Mouse (Mus musculus) embryonic fibroblast, embryonic 13.5 days (primary cell): Measurements from ENCODE around the gene Tspan10. TPM values are rescaled to one million over a fixed set of nuclear protein-coding genes. Genes with fewer than 3 reads are reported as not detected.

Experiments used
- H3K27ac ChIP-seq: 2 replicates; pipeline ENCODE4 v1.5.1; 2012; ENCODE audit warnings: low read length, control low read depth, inconsistent platforms; ENCODE audit not compliant: insufficient read depth
- H3K4me1 ChIP-seq: 2 replicates; pipeline ENCODE4 v1.6.1; 2011; ENCODE audit warnings: low read length; ENCODE audit not compliant: control insufficient read depth, insufficient read depth
- H3K4me3 ChIP-seq: 2 replicates; pipeline ENCODE4 v1.5.1; 2011; ENCODE audit warnings: mild to moderate bottlenecking, control low read depth, low read length; ENCODE audit not compliant: insufficient read depth
- CTCF ChIP-seq: IDR thresholded peaks from 2 replicates; pipeline ENCODE4 v1.5.1; 2011; ENCODE audit warnings: mild to moderate bottlenecking, control low read depth, low read length, moderate library complexity, borderline replicate concordance; ENCODE audit not compliant: insufficient read depth
- POLR2A ChIP-seq: IDR thresholded peaks from 2 replicates; pipeline ENCODE4 v1.6.1; 2011; ENCODE audit warnings: low read depth, mild to moderate bottlenecking, control low read depth, low read length, moderate library complexity
- polyA plus RNA-seq: library from polyadenylated mRNA; stranded (reverse); fragments of >200 nt; gene quantifications from 2 replicates; pipeline ENCODE4 v1.2.4, GENCODE M21; 2011; ENCODE audit warnings: low read depth; ENCODE audit not compliant: missing spikeins, insufficient read length

Tspan10 gene
- polyA plus RNA-seq, 1 experiment = not detected

DNA sequence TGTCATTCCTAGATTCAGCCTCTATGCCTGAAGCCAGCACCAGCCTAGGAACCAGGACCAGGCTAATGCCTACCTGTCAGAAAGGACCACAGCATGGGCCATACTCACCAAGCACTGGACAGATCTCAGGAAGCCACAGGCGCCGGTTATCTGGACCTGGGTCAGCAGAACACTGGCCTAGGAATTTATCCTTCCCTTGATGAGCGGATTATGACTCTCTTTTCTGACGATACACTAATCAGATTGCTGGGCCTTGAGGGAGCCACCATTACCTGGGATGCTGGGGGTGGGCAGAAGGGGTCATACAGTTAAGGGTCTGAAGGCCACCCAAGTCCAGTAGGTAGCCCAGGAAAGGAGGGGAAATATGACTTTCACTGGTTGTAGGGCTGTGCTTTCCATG is 10.9 kb downstream of the Tspan10 start, which contains the start of gene Pde6g:
Gene Pde6g, minus strand, starts transcription at position 195 of the 400 bp plus-strand sequence.
- Histone ChIP-seq H3K4me3 (no peak within 1 kb of the TSS), H3K27ac (no peak within 1 kb of the TSS)

DNA sequence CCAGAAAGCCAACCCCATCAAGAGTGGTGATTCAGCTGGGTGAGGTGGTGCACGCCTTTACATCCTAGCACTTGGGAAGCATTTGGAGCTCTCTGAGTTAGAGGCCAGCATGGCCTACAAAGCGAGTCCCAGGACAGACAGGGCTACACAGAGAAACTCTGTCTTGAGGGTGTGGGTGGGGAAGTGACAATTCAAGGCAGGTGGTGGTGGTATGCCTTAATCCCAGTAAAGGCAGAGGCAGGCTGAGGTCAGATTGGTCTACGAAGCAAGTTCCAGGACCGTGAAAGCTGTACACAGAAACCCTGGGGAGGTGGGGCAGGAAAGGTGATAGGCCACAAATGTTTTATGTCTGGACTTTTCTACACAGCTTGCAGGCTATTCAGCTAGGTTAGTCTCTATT is 12.5 kb downstream of the Tspan10 start:
- Histone ChIP-seq H3K27ac (no peak overlapping the region), H3K4me3 (no peak overlapping the region), H3K4me1 (no peaks in the 10 kb centered on the region)
- no peak for TF ChIP-seq CTCF
- no peak for TF ChIP-seq POLR2A

More for the DNA sequence above, 10.9 kb downstream of the Tspan10 start, which contains the start of gene Pde6g:
- H3K4me1 ChIP-seq = no peaks in the 10 kb centered on the region
- TF ChIP-seq CTCF = no peak
- TF ChIP-seq POLR2A = no peak

DNA sequence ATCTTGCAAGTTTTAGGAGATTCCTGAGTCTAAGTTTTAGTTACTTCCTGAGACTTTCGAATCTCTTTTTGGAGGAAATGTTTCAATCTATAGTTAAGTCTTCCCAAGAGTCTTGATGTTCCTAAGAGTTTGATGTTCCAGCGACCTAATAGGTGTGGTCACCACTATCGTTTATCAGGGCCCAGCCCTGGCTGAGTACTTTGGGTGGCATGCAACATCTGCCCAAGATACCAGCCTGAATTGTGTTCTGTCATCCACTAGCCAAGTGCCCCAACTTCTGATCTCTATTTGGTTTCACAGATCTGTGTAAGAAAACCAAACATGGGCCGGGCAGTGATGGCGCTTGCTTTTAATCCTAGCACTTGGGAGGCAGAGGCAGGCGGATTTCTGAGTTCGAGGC is 13.0 kb downstream of the Tspan10 start:
- H3K27ac ChIP-seq = no peak overlapping the region
- H3K4me3 ChIP-seq = no peak overlapping the region
- no peaks in the 10 kb centered on the region for H3K4me1 ChIP-seq
- no peak for TF ChIP-seq POLR2A
- TF ChIP-seq CTCF = no peak

DNA sequence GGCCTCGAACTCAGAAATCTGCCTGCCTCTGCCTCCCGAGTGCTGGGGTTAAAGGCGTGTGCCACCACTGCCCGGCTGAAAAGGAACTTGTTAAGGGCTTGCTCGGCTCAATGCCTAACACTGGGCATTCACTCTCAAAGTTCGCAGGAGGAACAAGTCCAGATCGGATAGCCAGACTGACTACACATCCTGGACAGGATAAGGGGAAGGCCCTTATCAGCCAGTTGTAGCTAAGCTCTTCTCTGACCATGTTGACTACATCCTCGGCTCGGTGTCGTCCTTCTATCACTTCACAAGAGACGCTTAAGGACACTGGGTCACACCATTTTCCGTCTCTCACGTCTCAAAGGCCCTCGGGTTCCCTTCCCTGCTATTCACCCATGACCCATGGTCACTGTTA is 14.9 kb downstream of the Tspan10 start:
- Histone ChIP-seq H3K27ac (peak overlapping the region; percentile 16), H3K4me1 (no peaks in the 10 kb centered on the region), H3K4me3 (peak overlapping the region; percentile 83)
- TF ChIP-seq CTCF = no peak
- TF ChIP-seq POLR2A = peak; percentile 14; the same call in 1 of the 2 replicates

DNA sequence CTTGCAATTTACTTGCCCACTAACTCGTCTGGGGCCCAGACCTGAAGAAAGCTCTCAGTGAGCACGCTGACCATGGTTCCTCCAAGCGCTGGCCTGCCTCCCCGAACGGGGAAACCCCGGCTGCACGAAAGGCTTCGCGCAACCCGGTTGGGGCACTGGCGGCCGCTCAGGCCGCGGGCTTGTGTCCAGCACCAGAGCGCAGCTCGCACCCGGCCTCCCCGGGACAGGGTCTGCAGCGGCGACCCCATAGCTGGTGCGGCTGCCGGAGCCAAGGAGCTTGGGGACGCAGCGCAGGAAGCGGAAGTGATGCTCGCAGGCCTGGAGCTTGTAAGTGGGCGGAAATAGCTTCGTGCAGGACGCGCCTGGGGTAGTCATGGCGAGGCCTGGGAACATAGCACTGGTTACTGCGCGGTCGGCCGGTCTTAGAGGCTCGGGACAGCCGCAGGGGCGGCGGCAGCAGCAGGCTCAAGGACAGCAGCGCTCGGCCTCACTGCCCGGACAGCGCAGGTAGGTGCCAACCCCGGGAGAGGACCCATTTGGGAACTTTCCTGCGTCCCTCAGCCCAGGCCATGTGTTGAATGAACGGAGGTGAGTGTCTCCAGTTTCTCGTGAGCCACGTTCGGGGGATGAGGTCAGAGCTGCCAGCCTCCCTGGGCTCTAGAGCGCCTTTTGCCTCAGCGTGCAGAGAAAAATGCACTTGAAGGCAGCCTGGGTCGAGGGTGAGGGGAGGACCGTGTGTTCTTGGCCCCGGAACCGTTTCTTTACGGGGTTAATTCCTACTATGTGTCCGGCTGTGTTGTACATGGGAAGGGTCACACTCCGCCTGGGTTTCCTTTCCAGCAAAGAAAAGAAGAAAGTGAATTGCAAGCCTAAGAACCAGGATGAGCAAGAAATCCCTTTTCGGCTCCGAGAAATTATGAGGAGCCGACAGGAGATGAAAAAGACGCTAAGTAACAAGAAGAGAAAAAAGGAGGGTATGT is 15.6 kb downstream of the Tspan10 start, which contains the start of the genes Oxld1 and Ccdc137:
Gene Oxld1, minus strand, starts transcription at position 297 of the 980 bp plus-strand sequence.
Gene Ccdc137, plus strand, starts transcription at position 344 of the 980 bp plus-strand sequence.
- TF ChIP-seq CTCF = no peak
- TF ChIP-seq POLR2A = peak; percentile 84
- peak within 1 kb of the TSS; percentile 16 for H3K27ac ChIP-seq
- peak within 1 kb of the TSS; percentile 83 for H3K4me3 ChIP-seq
- H3K4me1 ChIP-seq = no peaks in the 10 kb centered on the region

DNA sequence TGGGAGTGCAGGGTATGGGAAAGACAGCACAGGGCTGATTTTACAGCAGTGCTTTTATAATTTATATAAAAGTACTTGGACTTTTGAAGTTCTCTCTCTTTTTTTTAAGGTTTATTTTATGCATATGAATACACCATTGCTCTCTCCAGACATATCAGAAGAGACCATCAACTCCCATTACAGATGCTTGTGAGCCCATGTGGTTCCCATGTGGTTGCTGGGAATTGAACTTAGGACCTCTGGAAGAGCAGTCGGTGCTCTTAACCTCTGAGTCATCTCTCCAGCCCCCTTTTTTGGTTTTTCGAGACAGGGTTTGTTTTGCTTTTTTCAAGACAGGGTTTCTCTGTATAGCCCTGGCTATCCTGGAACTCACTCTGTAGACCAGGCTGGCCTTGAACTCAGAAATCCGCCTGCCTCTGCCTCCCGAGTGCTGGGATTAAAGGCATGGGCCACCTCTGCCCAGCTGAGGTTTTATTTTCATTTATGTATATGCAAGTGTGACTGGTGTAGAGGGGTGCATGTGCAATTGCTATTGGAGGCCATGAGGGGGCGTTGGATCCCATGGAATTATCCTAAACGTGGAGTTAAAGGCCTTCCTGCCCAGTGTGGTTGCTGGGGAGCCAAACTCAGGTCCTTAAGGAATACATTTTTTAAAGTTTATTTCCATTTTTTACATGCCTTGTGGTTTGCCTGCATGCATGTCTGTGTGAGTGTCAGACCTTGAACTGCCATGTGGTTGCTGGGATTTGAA is 16.6 kb downstream of the Tspan10 start:
- TF ChIP-seq CTCF (no peak), POLR2A (no peak)
- peak overlapping the region; percentile 83 for H3K4me3 ChIP-seq
- H3K27ac ChIP-seq = no peak overlapping the region
- H3K4me1 ChIP-seq = no peaks in the 10 kb centered on the region

DNA sequence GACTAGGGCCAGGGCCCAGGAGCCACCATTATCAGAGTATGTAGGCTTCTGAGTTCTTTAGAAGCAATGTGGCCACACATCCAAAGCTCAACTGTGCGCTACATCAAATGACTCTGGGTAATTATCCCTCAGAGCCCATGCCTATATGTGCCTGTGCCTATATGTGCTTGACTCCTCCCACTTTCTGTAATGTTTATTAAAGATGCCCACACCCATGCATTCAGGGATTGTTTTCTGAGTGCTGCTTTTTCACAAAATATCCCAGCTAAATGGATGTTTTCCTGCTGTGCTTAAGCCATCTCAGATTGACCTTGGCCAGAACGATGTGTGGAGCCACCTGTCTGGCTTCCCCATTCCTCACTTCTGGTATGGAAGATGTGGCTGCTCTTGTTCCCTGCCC is 21.1 kb downstream of the Tspan10 start:
- Histone ChIP-seq H3K27ac (no peak overlapping the region), H3K4me1 (peaks cover 5% of the 10 kb centered on the region; the same call in 1 of the 2 replicates), H3K4me3 (no peak overlapping the region)
- TF ChIP-seq CTCF (no peak), POLR2A (no peak)

DNA sequence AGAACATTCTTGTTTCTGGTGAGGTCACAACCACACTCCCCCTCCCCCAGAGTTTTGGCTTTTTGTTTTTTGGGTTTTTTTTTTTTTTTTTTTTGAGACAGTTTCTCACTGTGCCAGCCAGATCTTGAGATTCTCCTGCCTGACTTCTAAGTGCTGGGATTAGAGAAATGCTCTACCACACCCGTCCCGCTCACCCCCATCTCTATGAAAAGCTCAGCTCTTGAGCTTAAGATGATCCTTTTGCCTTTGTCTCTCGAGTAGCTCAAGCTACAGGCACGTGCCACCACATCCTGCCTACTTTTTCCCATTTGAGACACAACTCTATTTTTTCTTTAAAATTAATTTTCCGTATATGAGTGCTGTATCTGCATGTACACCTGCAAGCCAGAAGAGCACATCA is 21.9 kb downstream of the Tspan10 start:
- Histone ChIP-seq H3K4me3 (no peak overlapping the region), H3K27ac (no peak overlapping the region), H3K4me1 (peaks cover 5% of the 10 kb centered on the region; the same call in 1 of the 2 replicates)
- TF ChIP-seq CTCF (no peak), POLR2A (no peak)

DNA sequence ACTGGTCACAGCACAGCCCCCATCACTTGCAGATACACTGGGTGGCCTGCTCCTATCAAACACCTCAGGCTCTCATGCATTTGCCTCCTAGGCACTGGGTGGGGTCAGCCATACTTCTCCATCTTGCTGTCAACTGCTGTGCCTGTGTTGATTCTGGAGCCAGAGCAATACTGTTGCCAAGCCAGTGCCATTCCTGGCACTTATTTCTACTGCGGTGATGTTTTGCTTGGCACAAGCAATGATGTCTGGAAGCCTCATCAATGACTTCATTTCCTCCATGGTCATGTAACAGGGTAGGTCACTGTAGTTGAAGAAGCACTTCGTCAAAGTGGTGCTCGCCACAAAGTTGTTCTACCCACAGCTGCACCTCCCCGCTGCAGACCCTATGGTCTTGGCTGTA is 23.1 kb downstream of the Tspan10 start:
- Histone ChIP-seq H3K4me1 (peaks cover 5% of the 10 kb centered on the region; the same call in 1 of the 2 replicates), H3K27ac (no peak overlapping the region), H3K4me3 (0 out of 2 replicates have a peak overlapping the region, but pooled peaks have one; percentile 7)
- TF ChIP-seq CTCF (no peak), POLR2A (no peak)
